Mouse (Mus musculus): Measurements from ENCODE around the gene Zfp36l2.
"Not testable (repeated sequence)": the region's sequence is repeated elsewhere in the genome, so short reads cannot be mapped to it uniquely, and the experiment has no call there.

Gene Zfp36l2

GRCm38 (mm10) chr17:84187727-84188373 is at the start of gene Zfp36l2:
TSS of gene Zfp36l2 (minus strand) at chr17:84187947.
- in situ Hi-C loops (cut with MboI, MseI): loop anchor here (5.0 kb wide), 1 partner anchor 1509 kb away; no protein-coding TSS in a partner anchor

- in situ Hi-C loops (cut with MboI, MseI): no loop called here
Measured at GRCm38 (mm10) chr17:84236781-84237557, 49.2 kb upstream of the Zfp36l2 start.

DNA sequence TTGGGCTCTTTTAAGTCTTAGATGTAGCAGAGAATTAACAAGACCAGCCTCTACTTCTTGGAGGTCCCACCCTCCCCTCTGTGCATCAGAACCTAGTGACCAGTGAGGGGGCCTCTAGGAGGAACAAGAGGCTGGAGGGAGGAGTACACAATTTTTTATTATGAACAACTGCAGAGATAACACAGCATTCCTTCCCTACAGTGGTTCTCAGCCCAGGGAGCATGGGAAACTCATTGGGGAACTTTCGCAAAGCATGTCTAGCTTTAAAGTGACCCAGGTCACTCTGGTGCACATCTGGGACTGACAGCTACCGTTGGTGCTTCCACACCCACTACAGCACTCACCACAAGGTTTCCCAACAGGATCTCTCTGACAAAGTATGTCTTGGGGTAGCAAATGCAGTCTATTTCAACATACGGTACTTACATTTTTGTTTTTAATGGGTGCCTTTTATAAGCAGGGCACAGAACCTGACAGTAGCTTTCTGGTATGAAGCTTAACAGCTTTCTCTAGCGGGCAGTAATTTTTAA is 47.7 kb upstream of the Zfp36l2 start:
- in situ Hi-C loops (cut with MboI, MseI): no loop called here

GRCm38 (mm10) chr17:84234785-84235184 is 47.0 kb upstream of the Zfp36l2 start:
- in situ Hi-C loops (cut with MboI, MseI): not testable (repeated sequence)

GRCm38 (mm10) chr17:84233758-84234157 is 46.0 kb upstream of the Zfp36l2 start:
- in situ Hi-C loops (cut with MboI, MseI): no loop called here

GRCm38 (mm10) chr17:84231361-84231760 is 43.6 kb upstream of the Zfp36l2 start:
- in situ Hi-C loops (cut with MboI, MseI): no loop called here

GRCm38 (mm10) chr17:84228223-84228622 is 40.5 kb upstream of the Zfp36l2 start:
- in situ Hi-C loops (cut with MboI, MseI): no loop called here

DNA sequence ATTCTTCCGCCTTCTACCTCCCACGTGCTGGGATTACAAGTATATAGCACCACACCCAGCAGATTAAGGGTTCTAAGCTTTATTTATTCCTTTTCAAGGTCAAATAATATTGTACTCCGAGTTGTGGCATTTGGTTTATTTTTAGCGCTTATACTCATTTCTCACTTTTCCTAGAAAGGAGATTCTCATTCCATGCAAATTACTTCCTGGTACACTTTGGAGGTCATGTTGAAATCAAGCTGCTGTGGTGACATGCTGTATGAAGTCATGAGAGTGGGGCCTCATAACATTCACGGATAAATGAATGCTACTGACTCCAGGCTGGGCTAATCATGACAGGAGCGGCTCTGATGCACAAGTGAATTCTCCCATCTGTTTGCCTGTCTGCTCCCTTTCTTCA is 38.9 kb upstream of the Zfp36l2 start:
- in situ Hi-C loops (cut with MboI, MseI): no loop called here

DNA sequence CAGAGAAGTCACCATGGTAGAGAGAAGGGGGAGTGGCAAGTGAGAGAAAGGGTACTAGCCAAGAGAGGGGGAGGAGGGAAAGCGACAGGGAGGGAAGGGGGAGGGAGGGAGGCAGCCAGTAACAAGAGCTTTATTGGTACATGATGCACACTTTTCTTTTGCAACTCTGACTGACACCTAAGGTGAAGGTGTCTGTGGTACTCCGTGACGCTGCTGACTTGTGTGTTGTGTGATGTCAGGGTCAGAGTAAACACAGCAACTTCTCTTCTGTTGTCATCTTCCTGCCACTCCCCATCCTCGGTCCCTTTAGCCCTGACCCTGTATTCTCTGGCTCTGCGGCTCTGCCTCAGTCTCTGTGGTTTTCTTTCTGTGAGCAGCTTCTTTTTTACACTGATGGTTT is 38.5 kb upstream of the Zfp36l2 start:
- in situ Hi-C loops (cut with MboI, MseI): no loop called here

DNA sequence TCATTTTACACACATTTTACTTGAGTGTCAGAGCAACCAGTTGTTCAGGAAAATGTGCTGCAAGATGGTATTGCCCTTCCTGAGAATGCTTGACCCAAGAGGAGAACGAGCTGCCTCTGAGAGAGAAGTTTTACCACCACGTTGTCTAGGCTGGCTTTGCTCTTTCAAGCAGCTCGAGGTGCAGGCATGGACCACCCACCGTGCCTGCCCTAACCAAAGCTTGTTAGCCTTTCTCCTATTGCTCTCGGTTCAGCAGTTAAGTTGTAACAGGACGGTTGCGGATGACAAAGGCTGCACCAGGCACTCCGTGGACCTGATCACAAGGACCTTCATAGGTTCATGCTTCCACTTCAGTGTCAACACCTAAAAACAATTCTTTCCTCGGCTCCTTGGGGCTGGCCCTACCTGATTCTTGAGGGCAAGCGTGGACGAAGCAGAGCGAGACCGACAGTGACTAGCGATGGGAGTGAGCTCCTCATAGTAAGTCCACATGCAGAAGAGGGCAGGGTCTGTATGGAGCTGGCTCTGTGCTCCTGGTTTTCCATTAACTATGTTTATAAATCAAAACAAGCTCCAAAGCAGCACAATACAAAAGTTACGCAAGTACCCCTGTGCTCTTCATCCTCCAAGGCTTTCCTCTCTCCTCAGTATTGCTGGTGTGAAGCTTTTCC is 36.6 kb upstream of the Zfp36l2 start:
- in situ Hi-C loops (cut with MboI, MseI): no loop called here

GRCm38 (mm10) chr17:84218841-84219240 is 31.1 kb upstream of the Zfp36l2 start:
- in situ Hi-C loops (cut with MboI, MseI): loop anchor here in 1 of 2 experiments (10.0 kb wide), 1 partner anchor 1676 kb away; no protein-coding TSS in a partner anchor

DNA sequence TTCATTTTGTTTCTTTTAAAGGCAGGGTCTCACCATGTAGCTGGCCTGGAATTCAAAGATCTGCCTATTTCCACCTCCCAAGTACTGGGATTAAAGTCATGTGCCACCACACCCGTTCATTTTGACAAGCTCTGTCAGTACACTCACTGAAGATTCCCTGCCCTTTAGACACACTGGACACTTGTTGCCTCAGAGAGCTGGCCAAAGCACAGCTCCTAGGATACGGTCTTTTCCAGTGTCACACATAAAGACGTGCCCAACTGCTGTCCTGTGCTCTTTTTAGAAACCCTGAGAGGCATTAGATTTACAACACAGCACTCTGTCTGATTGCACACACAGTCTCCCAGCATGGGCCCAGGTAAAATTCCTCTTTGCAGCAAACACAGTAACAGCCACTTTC is 29.9 kb upstream of the Zfp36l2 start:
- in situ Hi-C loops (cut with MboI, MseI): loop anchor here in 1 of 2 experiments (10.0 kb wide), 1 partner anchor 1677 kb away; no protein-coding TSS in a partner anchor

- in situ Hi-C loops (cut with MboI, MseI): loop anchor here in 1 of 2 experiments (10.0 kb wide), 1 partner anchor 1679 kb away; no protein-coding TSS in a partner anchor
Measured at GRCm38 (mm10) chr17:84215264-84215960, 27.7 kb upstream of the Zfp36l2 start.

- in situ Hi-C loops (cut with MboI, MseI): loop anchor here in 1 of 2 experiments (10.0 kb wide), 1 partner anchor 1681 kb away; no protein-coding TSS in a partner anchor
Measured at GRCm38 (mm10) chr17:84213464-84213863, 25.7 kb upstream of the Zfp36l2 start.

- in situ Hi-C loops (cut with MboI, MseI): no loop called here
Measured at GRCm38 (mm10) chr17:84207611-84208010, 19.9 kb upstream of the Zfp36l2 start.

- in situ Hi-C loops (cut with MboI, MseI): no loop called here
Measured at GRCm38 (mm10) chr17:84206239-84206638, 18.5 kb upstream of the Zfp36l2 start.

- in situ Hi-C loops (cut with MboI, MseI): no loop called here
Measured at GRCm38 (mm10) chr17:84204962-84205361, 17.2 kb upstream of the Zfp36l2 start.

GRCm38 (mm10) chr17:84203340-84203739 is 15.6 kb upstream of the Zfp36l2 start:
- in situ Hi-C loops (cut with MboI, MseI): no loop called here

GRCm38 (mm10) chr17:84201183-84201582 is 13.4 kb upstream of the Zfp36l2 start:
- in situ Hi-C loops (cut with MboI, MseI): no loop called here

DNA sequence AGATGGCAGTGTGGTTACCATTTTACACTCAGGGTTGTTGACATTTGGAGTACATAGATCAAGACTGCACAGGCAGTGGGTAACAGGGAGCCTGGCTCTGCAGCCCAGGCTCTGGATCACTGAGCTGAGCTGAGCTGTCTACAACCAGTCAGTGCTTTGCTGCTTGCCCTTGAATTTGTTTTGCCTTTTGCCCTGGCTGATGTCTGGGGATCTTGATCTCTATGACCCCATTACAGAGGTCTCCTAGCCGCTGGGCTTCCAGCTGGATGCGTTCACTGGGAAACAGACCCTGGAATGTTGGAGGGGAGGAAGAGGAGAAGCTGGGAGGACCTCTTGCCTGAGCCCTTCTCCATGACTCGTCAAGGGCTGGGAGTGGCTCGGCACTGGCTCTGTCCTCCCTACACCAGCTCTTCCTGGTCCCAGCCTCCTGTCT is 10.2 kb upstream of the Zfp36l2 start:
- in situ Hi-C loops (cut with MboI, MseI): loop anchor here in 1 of 2 experiments (10.0 kb wide), 1 partner anchor 303 kb away; no protein-coding TSS in a partner anchor

GRCm38 (mm10) chr17:84196329-84196728 is 8.6 kb upstream of the Zfp36l2 start:
- in situ Hi-C loops (cut with MboI, MseI): loop anchor here in 1 of 2 experiments (10.0 kb wide), 1 partner anchor 302 kb away; no protein-coding TSS in a partner anchor
